Mouse (Mus musculus): ENCODE measurements at regions not wholly inside any gene's neighbourhood (a gene's known extent, or its start where the extent isn't known, plus 50 kb on each side); places are given as distances from the start of the nearest gene placed in this dataset.
"Not testable (repeated sequence)": the region's sequence is repeated elsewhere in the genome, so short reads cannot be mapped to it uniquely, and the experiment has no call there.

DNA sequence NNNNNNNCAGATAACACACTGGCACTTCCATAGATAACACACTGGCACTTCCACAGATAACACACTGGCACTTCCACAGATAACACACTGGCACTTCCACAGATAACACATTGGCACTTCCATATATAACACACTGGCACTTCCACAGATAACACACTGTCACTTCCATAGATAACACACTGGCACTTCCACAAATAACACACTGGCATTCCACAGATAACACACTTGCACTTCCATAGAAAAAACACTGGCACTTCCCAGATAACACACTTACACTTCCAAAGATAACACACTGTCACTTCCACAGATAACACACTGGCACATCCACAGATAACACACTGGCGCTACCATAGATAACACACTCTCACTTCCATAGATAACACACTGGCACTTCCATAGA, 105.7 kb upstream of the Afdn start:
- not testable (repeated sequence) for H3K4me3 ChIP-seq (replicated peaks; ENCODE audit: insufficient read depth, low read depth, low read length); H3K27me3 ChIP-seq (ENCODE audit: control insufficient read depth, insufficient read depth, low read length); H3K27ac ChIP-seq (ENCODE audit: insufficient read depth, low read length); DNase-seq
- 74% methylated on average over 1 of the region's 1 CpGs for WGBS
- peaks cover 19% of the 10 kb centered on the region for H3K4me1 ChIP-seq (ENCODE audit: control insufficient read depth, insufficient read depth, low read length)

DNA sequence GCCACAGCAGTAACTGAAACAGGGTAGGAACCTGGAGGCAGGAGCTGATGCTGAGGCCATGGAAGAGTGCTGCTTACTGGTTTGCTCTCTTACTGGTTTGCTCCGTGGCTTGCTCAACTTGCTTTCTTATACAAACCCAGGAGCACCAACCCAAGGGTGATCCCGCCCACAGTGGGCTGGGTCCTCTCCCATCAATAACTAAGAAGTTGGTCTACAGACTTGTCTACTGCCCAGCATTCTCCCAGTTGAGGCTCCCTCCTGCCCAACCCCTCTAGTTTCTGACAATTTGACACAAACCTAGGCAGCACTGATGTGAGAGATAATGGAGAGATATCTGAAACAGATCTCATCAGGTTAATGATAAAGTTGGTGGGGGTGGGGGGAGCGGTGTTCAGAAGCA, 104.3 kb upstream of the Afdn start:
- no peak overlapping the region for H3K4me3 ChIP-seq (replicated peaks; ENCODE audit: insufficient read depth, low read depth, low read length)
- WGBS: 22% methylated on average over 3 of the region's 3 CpGs
- peak in 1 of 2 experiments; percentile 21 for DNase-seq
- H3K4me1 ChIP-seq (ENCODE audit: control insufficient read depth, insufficient read depth, low read length): peaks cover 19% of the 10 kb centered on the region
- no peaks in the 10 kb centered on the region for H3K27me3 ChIP-seq (ENCODE audit: control insufficient read depth, insufficient read depth, low read length)
- peak overlapping the region; percentile 44; the same call in 1 of the 2 replicates for H3K27ac ChIP-seq (ENCODE audit: insufficient read depth, low read length)
- TF ChIP-seq POLR2A (IDR thresholded peaks at IDR 0.05; ENCODE audit: borderline replicate concordance, insufficient read depth, low read length): no peak
- TF ChIP-seq CTCF (IDR thresholded peaks at IDR 0.05; ENCODE audit: borderline replicate concordance, insufficient read depth, low read depth, low read length): no peak

DNA sequence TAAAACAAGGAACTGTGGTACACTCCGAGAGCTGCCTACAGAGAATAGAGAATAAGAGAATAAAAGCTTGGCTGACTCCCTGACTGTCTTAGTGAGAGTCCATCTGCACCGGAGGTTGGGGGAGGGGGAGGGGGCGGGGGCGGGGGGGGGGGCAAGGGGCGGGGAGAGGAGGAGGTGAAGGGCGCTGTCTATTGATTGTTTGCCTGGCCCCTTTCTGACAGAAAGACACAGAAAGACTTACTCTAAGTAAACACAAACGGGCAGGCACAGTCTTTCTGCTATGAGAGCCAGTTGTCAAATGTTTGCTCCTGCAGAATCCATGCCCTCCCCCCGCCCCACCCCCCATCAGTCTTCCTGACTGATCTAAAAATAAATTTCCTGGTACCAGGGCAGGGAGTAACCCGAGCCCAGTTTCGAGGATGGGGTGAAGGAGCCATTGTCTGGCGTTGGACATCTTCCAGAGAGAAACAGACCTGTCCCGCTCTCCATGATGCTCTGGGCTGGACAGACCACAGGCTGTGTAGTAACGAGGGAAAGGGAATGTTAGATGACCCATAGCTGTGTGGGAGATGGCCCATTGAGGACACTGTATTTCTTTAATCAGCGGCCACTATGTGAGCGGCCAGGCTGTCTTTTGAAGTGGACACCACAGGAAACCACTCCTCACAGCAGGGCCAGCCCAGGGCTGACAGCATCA, 103.7 kb upstream of the Afdn start:
- peak; percentile 73 for DNase-seq
- peak overlapping the region; percentile 5 for H3K4me3 ChIP-seq (replicated peaks; ENCODE audit: insufficient read depth, low read depth, low read length)
- H3K4me1 ChIP-seq (ENCODE audit: control insufficient read depth, insufficient read depth, low read length): peaks cover 19% of the 10 kb centered on the region
- H3K27me3 ChIP-seq (ENCODE audit: control insufficient read depth, insufficient read depth, low read length): no peaks in the 10 kb centered on the region
- 1% methylated on average over 11 of the region's 15 CpGs for WGBS
- H3K27ac ChIP-seq (ENCODE audit: insufficient read depth, low read length): peak overlapping the region; percentile 76
- TF ChIP-seq POLR2A (IDR thresholded peaks at IDR 0.05; ENCODE audit: borderline replicate concordance, insufficient read depth, low read length): no peak
- no peak for TF ChIP-seq CTCF (IDR thresholded peaks at IDR 0.05; ENCODE audit: borderline replicate concordance, insufficient read depth, low read depth, low read length)

DNA sequence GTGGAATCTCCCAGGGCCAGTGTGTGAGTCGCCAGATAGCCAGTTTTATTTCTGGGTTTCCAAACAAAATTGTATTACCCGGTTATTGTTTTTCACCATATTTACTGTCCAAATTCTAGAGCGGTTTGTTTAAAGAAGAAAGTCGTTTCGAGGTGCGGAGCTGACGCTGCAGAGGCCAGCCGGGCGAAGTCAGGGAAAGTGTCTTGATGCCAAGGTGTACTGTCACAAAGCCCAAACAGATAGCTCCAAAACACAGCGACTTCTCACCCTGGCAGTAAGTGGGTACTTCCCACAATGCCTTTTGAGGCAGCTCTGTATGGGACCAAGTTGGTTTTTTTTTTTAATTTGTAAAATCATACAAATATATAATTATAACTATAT, 103.2 kb upstream of the Afdn start:
- Histone ChIP-seq H3K4me1 (ENCODE audit: control insufficient read depth, insufficient read depth, low read length) (peaks cover 22% of the 10 kb centered on the region), H3K4me3 (replicated peaks; ENCODE audit: insufficient read depth, low read depth, low read length) (peak overlapping the region; percentile 3), H3K27ac (ENCODE audit: insufficient read depth, low read length) (peak overlapping the region; percentile 76), H3K27me3 (ENCODE audit: control insufficient read depth, insufficient read depth, low read length) (no peaks in the 10 kb centered on the region)
- 3% methylated on average over 10 of the region's 10 CpGs for WGBS
- DNase-seq: no peak
- TF ChIP-seq CTCF (IDR thresholded peaks at IDR 0.05; ENCODE audit: borderline replicate concordance, insufficient read depth, low read depth, low read length) (no peak), POLR2A (IDR thresholded peaks at IDR 0.05; ENCODE audit: borderline replicate concordance, insufficient read depth, low read length) (no peak)

DNA sequence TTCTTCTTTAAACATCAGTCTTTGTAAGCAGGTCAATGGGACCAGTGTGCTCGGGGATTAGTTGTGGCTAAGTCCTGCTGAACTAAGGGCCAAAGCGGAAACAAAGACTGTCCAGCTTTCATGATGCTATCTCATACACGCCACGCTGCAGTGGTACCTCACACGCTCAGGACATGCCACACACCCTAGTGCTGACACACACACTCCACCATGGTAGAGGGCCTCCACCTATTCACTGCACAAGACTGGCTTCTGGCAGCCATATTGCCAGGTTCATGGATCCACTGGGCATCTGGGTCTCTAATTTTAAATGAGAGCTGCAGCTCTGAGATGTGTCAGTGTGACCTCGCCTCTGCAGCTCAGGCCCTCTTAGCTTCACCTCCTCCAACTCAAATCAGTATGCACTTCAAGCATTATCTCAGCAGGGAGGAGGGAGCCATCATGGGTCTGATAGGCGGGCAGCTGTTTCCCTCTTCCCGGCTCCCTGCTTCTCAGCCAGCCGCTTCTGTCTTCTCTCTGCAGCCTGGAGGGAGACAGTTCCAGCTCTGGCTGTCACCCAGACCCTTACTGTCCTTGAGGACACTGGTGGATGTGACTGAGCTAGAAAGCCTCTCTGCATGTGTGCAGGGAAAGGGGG, 102.6 kb upstream of the Afdn start:
- WGBS: 71% methylated on average over 9 of the region's 9 CpGs

DNA sequence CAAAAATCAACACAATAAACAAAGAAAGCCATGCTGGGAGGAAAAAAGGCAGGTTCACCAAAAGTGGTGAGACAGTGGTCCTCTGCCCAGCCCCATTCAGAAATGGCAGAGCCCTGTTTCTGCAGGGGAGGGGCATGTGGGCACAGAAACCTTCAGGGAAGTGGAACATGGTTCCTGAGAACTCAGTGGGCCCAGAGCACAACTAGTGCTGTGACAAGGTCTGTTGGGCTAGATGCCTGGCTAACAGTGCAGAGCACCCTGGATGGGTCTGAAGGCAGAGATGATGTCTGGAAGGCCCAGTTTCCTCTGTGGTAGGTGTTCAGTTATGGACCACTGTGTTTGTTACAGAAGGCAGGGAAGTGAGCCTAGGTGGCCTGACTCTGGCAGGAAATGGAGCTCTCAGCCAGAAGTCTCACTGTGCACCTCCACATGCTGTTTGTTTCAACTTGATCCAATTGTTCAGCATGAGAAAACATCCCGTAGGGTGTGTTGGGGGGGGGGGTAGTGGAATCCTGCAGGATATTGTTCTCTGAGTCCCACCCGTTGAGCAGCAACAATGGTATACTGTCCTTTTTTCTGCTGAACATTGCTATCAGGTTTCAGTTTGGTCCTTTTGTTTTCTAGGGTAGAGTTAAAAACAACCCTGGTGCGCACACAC, 101.9 kb upstream of the Afdn start:
- Histone ChIP-seq H3K4me3 (replicated peaks; ENCODE audit: insufficient read depth, low read depth, low read length) (no peak overlapping the region), H3K27ac (ENCODE audit: insufficient read depth, low read length) (peak overlapping the region; percentile 37; the same call in 1 of the 2 replicates), H3K4me1 (ENCODE audit: control insufficient read depth, insufficient read depth, low read length) (peaks cover 23% of the 10 kb centered on the region), H3K27me3 (ENCODE audit: control insufficient read depth, insufficient read depth, low read length) (no peaks in the 10 kb centered on the region)
- TF ChIP-seq POLR2A (IDR thresholded peaks at IDR 0.05; ENCODE audit: borderline replicate concordance, insufficient read depth, low read length) (no peak), CTCF (IDR thresholded peaks at IDR 0.05; ENCODE audit: borderline replicate concordance, insufficient read depth, low read depth, low read length) (no peak)
- DNase-seq: peak in 1 of 2 experiments; percentile 38
- 39% methylated on average over 3 of the region's 3 CpGs for WGBS

More for the DNA sequence above, 102.6 kb upstream of the Afdn start:
- TF ChIP-seq POLR2A (IDR thresholded peaks at IDR 0.05; ENCODE audit: borderline replicate concordance, insufficient read depth, low read length) (no peak), CTCF (IDR thresholded peaks at IDR 0.05; ENCODE audit: borderline replicate concordance, insufficient read depth, low read depth, low read length) (no peak)
- peaks cover 23% of the 10 kb centered on the region for H3K4me1 ChIP-seq (ENCODE audit: control insufficient read depth, insufficient read depth, low read length)
- peak overlapping the region; percentile 62; the same call in 1 of the 2 replicates for H3K27ac ChIP-seq (ENCODE audit: insufficient read depth, low read length)
- no peaks in the 10 kb centered on the region for H3K27me3 ChIP-seq (ENCODE audit: control insufficient read depth, insufficient read depth, low read length)
- peak; percentile 41 to 49 for DNase-seq
- no peak overlapping the region for H3K4me3 ChIP-seq (replicated peaks; ENCODE audit: insufficient read depth, low read depth, low read length)

DNA sequence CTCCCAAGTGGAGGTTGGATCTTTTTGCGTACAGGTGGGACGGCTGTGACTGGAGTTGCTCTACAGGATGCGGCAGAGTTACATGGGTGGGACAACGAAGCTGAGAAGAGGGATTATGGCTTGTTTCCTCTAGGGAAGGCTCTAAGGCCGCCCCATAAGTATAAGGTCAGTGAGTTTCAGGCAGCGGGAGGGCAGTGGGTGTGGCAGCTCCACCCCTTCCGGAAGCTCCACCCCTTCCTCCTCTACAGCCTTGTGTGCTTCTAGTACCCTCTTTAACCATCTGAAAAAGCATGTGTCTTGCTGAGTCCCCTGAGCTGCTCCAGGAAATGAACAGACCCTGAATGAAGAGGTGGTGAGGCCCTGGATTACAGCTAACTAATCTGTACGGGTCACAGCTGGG, 101.2 kb upstream of the Afdn start:
- no peak overlapping the region for H3K4me3 ChIP-seq (replicated peaks; ENCODE audit: insufficient read depth, low read depth, low read length)
- H3K27me3 ChIP-seq (ENCODE audit: control insufficient read depth, insufficient read depth, low read length): no peaks in the 10 kb centered on the region
- WGBS: 72% methylated on average over 8 of the region's 8 CpGs
- TF ChIP-seq POLR2A (IDR thresholded peaks at IDR 0.05; ENCODE audit: borderline replicate concordance, insufficient read depth, low read length): no peak
- no peak for TF ChIP-seq CTCF (IDR thresholded peaks at IDR 0.05; ENCODE audit: borderline replicate concordance, insufficient read depth, low read depth, low read length)
- DNase-seq: no peak
- peaks cover 23% of the 10 kb centered on the region for H3K4me1 ChIP-seq (ENCODE audit: control insufficient read depth, insufficient read depth, low read length)
- H3K27ac ChIP-seq (ENCODE audit: insufficient read depth, low read length): peak overlapping the region; percentile 31; the same call in 1 of the 2 replicates

DNA sequence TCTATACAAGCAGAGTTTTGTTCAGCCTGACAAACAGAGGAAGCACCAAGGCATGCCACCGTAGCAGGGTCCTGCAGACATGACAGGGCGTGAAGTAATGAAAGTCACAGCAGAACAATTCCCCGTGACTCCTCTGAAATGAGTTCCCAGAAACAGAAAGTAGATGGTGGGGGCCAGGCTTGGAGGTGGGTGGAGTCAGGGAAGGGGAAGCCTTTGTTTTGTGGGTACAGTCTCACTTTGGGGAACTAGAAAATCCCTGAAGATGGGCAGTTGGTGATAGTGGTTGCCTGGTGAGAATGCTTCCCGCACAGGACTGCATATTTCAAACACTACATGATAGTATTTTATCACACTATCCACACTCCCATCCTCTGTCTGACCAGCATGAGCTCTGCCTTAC, 100.4 kb upstream of the Afdn start:
- Histone ChIP-seq H3K27ac (ENCODE audit: insufficient read depth, low read length) (no peak overlapping the region), H3K4me1 (ENCODE audit: control insufficient read depth, insufficient read depth, low read length) (peaks cover 23% of the 10 kb centered on the region), H3K4me3 (replicated peaks; ENCODE audit: insufficient read depth, low read depth, low read length) (no peak overlapping the region), H3K27me3 (ENCODE audit: control insufficient read depth, insufficient read depth, low read length) (no peaks in the 10 kb centered on the region)
- TF ChIP-seq POLR2A (IDR thresholded peaks at IDR 0.05; ENCODE audit: borderline replicate concordance, insufficient read depth, low read length) (no peak), CTCF (IDR thresholded peaks at IDR 0.05; ENCODE audit: borderline replicate concordance, insufficient read depth, low read depth, low read length) (no peak)
- DNase-seq: no peak
- 90% methylated on average over 4 of the region's 4 CpGs for WGBS
